Mouse (Mus musculus): ENCODE measurements around the gene Plcd3. TPM values are rescaled to one million over a fixed set of nuclear protein-coding genes. Genes with fewer than 3 reads are reported as not detected.

Plcd3 gene
- polyA plus RNA-seq, 1 experiment from 2014 or later = 2.9 TPM

- Histone ChIP-seq H3K36me3 (peaks cover 78% of the 10 kb centered on the region), H3K9ac (replicated peaks) (no peak overlapping the region), H3K27me3 (no peaks in the 10 kb centered on the region), H3K4me1 (replicated peaks) (no peaks in the 10 kb centered on the region), H3K9me3 (no peaks in the 10 kb centered on the region), H3K4me3 (replicated peaks) (no peak overlapping the region), H3K4me2 (no peak overlapping the region), H3K27ac (no peak overlapping the region)
- 90% methylated on average over 18 of the region's 18 CpGs for WGBS
- no peak for ATAC-seq (ENCODE audit: insufficient number of reproducible peaks, insufficient read depth, low FRiP score, low TSS enrichment, low read depth)
Measured at GRCm38 (mm10) chr11:103053191-103054076, 48.0 kb downstream of the Plcd3 start.

GRCm38 (mm10) chr11:103052078-103052477 lies 49.4 kb downstream of the Plcd3 start:
- Histone ChIP-seq H3K9me3 (no peaks in the 10 kb centered on the region), H3K4me2 (no peak overlapping the region), H3K9ac (replicated peaks) (no peak overlapping the region), H3K4me1 (replicated peaks) (no peaks in the 10 kb centered on the region), H3K27ac (no peak overlapping the region), H3K36me3 (peaks cover 71% of the 10 kb centered on the region), H3K27me3 (no peaks in the 10 kb centered on the region), H3K4me3 (replicated peaks) (no peak overlapping the region)
- ATAC-seq (ENCODE audit: insufficient number of reproducible peaks, insufficient read depth, low FRiP score, low TSS enrichment, low read depth) = no peak
- WGBS = 93% methylated on average over 6 of the region's 6 CpGs

- Histone ChIP-seq H3K36me3 (peaks cover 71% of the 10 kb centered on the region), H3K4me3 (replicated peaks) (no peak overlapping the region)
Measured at GRCm38 (mm10) chr11:103051249-103051691, 50.2 kb downstream of the Plcd3 start.

GRCm38 (mm10) chr11:103050153-103050552 lies 51.3 kb downstream of the Plcd3 start:
- WGBS = 91% methylated on average over 9 of the region's 9 CpGs

More at GRCm38 (mm10) chr11:103051249-103051691, 50.2 kb downstream of the Plcd3 start:
- no peak overlapping the region for H3K27ac ChIP-seq
- no peak overlapping the region for H3K4me2 ChIP-seq
- no peaks in the 10 kb centered on the region for H3K9me3 ChIP-seq
- H3K9ac ChIP-seq (replicated peaks) = no peak overlapping the region
- no peaks in the 10 kb centered on the region for H3K4me1 ChIP-seq (replicated peaks)
- H3K27me3 ChIP-seq = no peaks in the 10 kb centered on the region
- 76% methylated on average over 8 of the region's 8 CpGs for WGBS
- ATAC-seq (ENCODE audit: insufficient number of reproducible peaks, insufficient read depth, low FRiP score, low TSS enrichment, low read depth) = no peak

GRCm38 (mm10) chr11:103049611-103050010 lies 51.8 kb downstream of the Plcd3 start:
- H3K4me1 ChIP-seq (replicated peaks) = no peaks in the 10 kb centered on the region
- H3K27ac ChIP-seq = no peak overlapping the region
- H3K4me2 ChIP-seq = no peak overlapping the region
- 89% methylated on average over 5 of the region's 5 CpGs for WGBS
- no peak for ATAC-seq (ENCODE audit: insufficient number of reproducible peaks, insufficient read depth, low FRiP score, low TSS enrichment, low read depth)
- no peaks in the 10 kb centered on the region for H3K27me3 ChIP-seq
- H3K4me3 ChIP-seq (replicated peaks) = no peak overlapping the region
- H3K36me3 ChIP-seq = peaks cover 74% of the 10 kb centered on the region
- H3K9me3 ChIP-seq = no peaks in the 10 kb centered on the region
- no peak overlapping the region for H3K9ac ChIP-seq (replicated peaks)

More at GRCm38 (mm10) chr11:103050153-103050552, 51.3 kb downstream of the Plcd3 start:
- Histone ChIP-seq H3K9ac (replicated peaks) (no peak overlapping the region), H3K4me2 (no peak overlapping the region), H3K27me3 (no peaks in the 10 kb centered on the region), H3K4me1 (replicated peaks) (no peaks in the 10 kb centered on the region), H3K36me3 (peaks cover 71% of the 10 kb centered on the region), H3K9me3 (no peaks in the 10 kb centered on the region), H3K27ac (no peak overlapping the region), H3K4me3 (replicated peaks) (no peak overlapping the region)
- ATAC-seq (ENCODE audit: insufficient number of reproducible peaks, insufficient read depth, low FRiP score, low TSS enrichment, low read depth) = no peak

GRCm38 (mm10) chr11:103046286-103046685 lies 55.2 kb downstream of the Plcd3 start:
- H3K36me3 ChIP-seq = peaks cover 67% of the 10 kb centered on the region
- no peak overlapping the region for H3K4me2 ChIP-seq
- 88% methylated on average over 8 of the region's 8 CpGs for WGBS
- no peak overlapping the region for H3K27ac ChIP-seq
- no peaks in the 10 kb centered on the region for H3K4me1 ChIP-seq (replicated peaks)
- no peak overlapping the region for H3K9ac ChIP-seq (replicated peaks)
- no peaks in the 10 kb centered on the region for H3K27me3 ChIP-seq
- no peak for ATAC-seq (ENCODE audit: insufficient number of reproducible peaks, insufficient read depth, low FRiP score, low TSS enrichment, low read depth)
- H3K9me3 ChIP-seq = no peaks in the 10 kb centered on the region
- H3K4me3 ChIP-seq (replicated peaks) = no peak overlapping the region

- Histone ChIP-seq H3K4me1 (replicated peaks) (no peaks in the 10 kb centered on the region), H3K36me3 (peaks cover 58% of the 10 kb centered on the region), H3K27ac (no peak overlapping the region), H3K4me3 (replicated peaks) (no peak overlapping the region), H3K27me3 (no peaks in the 10 kb centered on the region), H3K9ac (replicated peaks) (no peak overlapping the region), H3K9me3 (no peaks in the 10 kb centered on the region), H3K4me2 (no peak overlapping the region)
- 99% methylated on average over 3 of the region's 3 CpGs for WGBS
- ATAC-seq (ENCODE audit: insufficient number of reproducible peaks, insufficient read depth, low FRiP score, low TSS enrichment, low read depth) = no peak
Measured at GRCm38 (mm10) chr11:103043982-103044381, 57.5 kb downstream of the Plcd3 start.

- Histone ChIP-seq H3K9ac (replicated peaks) (no peak overlapping the region), H3K4me1 (replicated peaks) (no peaks in the 10 kb centered on the region), H3K9me3 (no peaks in the 10 kb centered on the region), H3K27me3 (no peaks in the 10 kb centered on the region), H3K36me3 (peaks cover 70% of the 10 kb centered on the region), H3K27ac (no peak overlapping the region), H3K4me2 (no peak overlapping the region), H3K4me3 (replicated peaks) (no peak overlapping the region)
- WGBS = 92% methylated on average over 4 of the region's 4 CpGs
- no peak for ATAC-seq (ENCODE audit: insufficient number of reproducible peaks, insufficient read depth, low FRiP score, low TSS enrichment, low read depth)
Measured at GRCm38 (mm10) chr11:103042828-103043227, 58.6 kb downstream of the Plcd3 start.

GRCm38 (mm10) chr11:103038037-103038436 lies 63.4 kb downstream of the Plcd3 start:
- no peak for ATAC-seq (ENCODE audit: insufficient number of reproducible peaks, insufficient read depth, low FRiP score, low TSS enrichment, low read depth)
- no peaks in the 10 kb centered on the region for H3K27me3 ChIP-seq
- 90% methylated on average over 6 of the region's 6 CpGs for WGBS
- peaks cover 36% of the 10 kb centered on the region for H3K36me3 ChIP-seq
- no peaks in the 10 kb centered on the region for H3K4me1 ChIP-seq (replicated peaks)
- no peak overlapping the region for H3K9ac ChIP-seq (replicated peaks)
- no peaks in the 10 kb centered on the region for H3K9me3 ChIP-seq
- no peak overlapping the region for H3K4me2 ChIP-seq
- H3K27ac ChIP-seq = no peak overlapping the region
- H3K4me3 ChIP-seq (replicated peaks) = no peak overlapping the region

- Histone ChIP-seq H3K27ac (no peak overlapping the region), H3K9ac (replicated peaks) (no peak overlapping the region), H3K27me3 (no peaks in the 10 kb centered on the region), H3K9me3 (no peaks in the 10 kb centered on the region), H3K36me3 (peaks cover 36% of the 10 kb centered on the region), H3K4me3 (replicated peaks) (no peak overlapping the region), H3K4me2 (no peak overlapping the region), H3K4me1 (replicated peaks) (no peaks in the 10 kb centered on the region)
- WGBS = 92% methylated on average over 8 of the region's 8 CpGs
- no peak for ATAC-seq (ENCODE audit: insufficient number of reproducible peaks, insufficient read depth, low FRiP score, low TSS enrichment, low read depth)
Measured at GRCm38 (mm10) chr11:103036881-103037465, 64.5 kb downstream of the Plcd3 start.

GRCm38 (mm10) chr11:103035007-103035406 lies 66.5 kb downstream of the Plcd3 start:
- WGBS = 77% methylated on average over 6 of the region's 6 CpGs
- H3K36me3 ChIP-seq = peaks cover 37% of the 10 kb centered on the region
- H3K4me1 ChIP-seq (replicated peaks) = no peaks in the 10 kb centered on the region
- no peak overlapping the region for H3K27ac ChIP-seq
- H3K9me3 ChIP-seq = no peaks in the 10 kb centered on the region
- no peak overlapping the region for H3K9ac ChIP-seq (replicated peaks)
- H3K27me3 ChIP-seq = no peaks in the 10 kb centered on the region
- no peak for ATAC-seq (ENCODE audit: insufficient number of reproducible peaks, insufficient read depth, low FRiP score, low TSS enrichment, low read depth)
- no peak overlapping the region for H3K4me2 ChIP-seq
- H3K4me3 ChIP-seq (replicated peaks) = no peak overlapping the region

All from limb, embryonic 12.5 days (tissue).